Mouse (Mus musculus): ENCODE measurements around the gene Rps23.
"Not testable (repeated sequence)": the region's sequence is repeated elsewhere in the genome, so short reads cannot be mapped to it uniquely, and the experiment has no call there.

The Rps23 gene

GRCm38 (mm10) chr13:90922751-90923612 is at the start of gene Rps23:
Gene Rps23 (plus strand): TSS chr13:90922958.
- peak; percentile 94 for DNase-seq (ENCODE audit: low spot score)

- no peak for DNase-seq (ENCODE audit: low spot score)
These were observed 40.9 kb upstream of the Rps23 start for GRCm38 (mm10) chr13:90881727-90882429.

DNA sequence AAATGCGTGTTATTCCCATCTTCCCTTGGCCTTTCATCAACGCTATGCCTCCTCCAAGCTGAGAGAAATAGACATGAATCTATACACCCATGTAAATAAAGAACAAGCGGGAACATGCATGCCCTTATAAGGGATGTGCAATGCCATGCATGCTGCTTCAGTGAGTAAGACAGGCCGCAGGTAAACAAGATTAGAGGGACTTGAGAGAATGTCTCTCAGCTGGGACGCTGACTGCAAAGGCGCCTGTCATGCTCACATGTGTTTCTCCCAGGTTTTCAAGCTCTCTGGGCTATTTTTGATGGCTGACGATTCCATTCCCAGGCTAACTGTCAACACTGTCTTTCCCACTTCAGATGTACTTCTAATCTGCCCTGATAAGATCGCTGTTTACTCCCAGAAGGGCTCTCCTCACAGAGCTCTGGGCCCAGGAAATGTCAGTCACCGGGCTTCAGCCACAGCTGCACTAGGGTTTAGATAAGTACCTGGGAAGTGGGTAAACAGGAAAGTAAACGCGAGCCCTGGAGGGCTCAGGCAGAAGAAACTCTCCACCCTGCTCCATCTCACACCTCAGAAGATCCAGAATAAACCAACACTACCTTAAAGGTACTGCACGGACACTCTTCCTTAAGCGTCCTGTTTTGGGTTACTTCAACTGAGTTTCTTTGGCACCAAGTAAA is 36.8 kb upstream of the Rps23 start:
- DNase-seq (ENCODE audit: low spot score), result peak; percentile 5

DNA sequence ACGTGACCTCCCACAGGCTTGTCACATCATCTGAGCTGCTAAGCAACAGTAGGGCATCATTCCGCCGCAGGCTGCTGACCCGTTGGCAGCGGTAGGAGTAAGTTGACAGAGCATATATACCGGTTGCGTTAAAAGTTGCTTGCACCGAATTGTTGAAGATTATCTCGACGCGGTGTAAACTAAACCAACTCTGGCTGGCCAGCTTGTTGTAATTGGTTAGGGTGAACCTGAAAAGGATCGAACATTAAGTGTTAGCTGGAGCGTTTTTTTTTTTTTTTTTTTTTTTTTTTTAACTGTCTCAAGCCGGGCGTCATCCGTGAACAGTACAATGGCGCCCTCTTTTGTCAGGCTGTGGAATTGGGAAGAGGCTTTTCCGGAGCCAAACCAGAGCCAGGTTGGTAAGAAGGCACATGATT is 36.2 kb upstream of the Rps23 start:
- DNase-seq (ENCODE audit: low spot score), result peak; percentile 86

DNA sequence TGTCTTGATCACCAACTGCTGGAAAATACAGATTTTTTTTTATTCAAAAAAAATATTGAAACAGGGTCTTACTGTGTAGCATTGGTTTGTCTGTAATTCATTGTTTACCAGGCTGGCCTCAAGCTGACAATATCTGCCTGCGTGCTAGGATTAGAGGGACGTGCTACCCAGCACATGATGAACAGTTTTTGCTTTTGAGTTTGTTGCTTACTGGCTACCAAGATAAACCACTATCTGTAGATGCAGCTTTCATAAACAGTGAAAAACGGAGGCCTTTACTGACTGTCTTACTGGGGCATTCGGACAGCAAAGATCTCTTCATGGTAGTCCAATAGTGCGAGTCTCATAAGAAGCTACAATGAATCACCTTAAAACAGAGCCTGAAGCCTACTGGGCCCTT is 32.6 kb upstream of the Rps23 start:
- no peak for DNase-seq (ENCODE audit: low spot score)

DNA sequence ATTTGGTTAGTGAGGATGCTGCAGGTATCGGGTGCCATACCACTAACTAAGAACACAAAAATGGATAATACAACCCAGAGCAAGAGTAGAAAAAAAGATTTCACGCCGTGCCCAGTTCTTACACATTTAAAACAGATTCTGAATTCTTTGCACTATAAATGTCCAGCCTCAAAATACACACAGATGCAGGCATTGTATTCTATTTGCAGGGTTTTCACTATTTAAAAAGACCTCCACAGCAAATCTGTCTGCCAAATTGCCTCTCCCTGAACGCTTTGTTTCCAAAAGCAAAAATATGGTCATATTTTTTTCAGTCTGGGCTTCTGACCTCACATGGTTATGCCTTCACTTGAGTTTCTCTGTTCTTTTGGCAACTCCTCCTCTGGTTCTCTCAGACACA is 27.9 kb upstream of the Rps23 start:
- DNase-seq (ENCODE audit: low spot score), result no peak

DNA sequence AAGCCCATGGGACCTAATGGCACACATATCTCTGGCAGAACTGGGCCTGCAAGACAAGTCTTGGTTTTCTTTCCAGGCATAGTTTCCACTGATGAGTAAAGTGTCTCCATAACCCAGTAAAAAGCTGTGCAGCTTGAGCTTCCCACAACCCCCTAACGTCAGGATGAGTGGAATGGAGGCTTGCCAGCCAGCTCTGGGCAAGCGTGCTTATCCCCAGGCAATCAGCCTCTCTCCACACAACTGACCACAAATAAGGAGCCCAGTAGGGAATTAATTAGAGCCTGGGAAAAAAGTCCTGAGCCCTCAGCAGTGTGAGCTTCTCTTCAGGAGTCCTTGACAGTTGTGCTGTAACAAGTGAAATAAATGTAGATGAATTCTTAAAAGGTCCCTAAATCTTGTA is 26.7 kb upstream of the Rps23 start:
- peak; percentile 22 for DNase-seq (ENCODE audit: low spot score)

DNA sequence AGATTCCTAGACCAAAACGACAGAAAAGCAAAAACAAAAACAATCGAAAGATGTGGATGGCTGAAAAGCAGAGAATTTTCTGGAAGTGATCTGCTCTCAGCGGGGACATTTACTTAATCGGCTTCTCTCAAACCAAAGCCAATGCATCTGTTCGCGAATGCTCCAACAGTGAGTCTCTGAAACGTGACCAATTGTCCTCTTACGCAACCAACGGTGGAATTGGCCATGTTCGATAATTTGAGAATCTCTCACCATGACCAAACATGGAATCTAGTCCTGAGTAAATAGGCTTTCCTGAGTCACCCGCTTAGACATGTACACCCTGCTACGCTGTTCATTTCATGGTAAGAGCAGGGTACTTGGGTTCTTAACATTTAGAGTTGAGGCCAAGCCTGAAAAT is 25.9 kb upstream of the Rps23 start:
- DNase-seq (ENCODE audit: low spot score), result no peak

GRCm38 (mm10) chr13:90905176-90905575 is 17.6 kb upstream of the Rps23 start, which contains the start of gene Atp6ap1l:
Gene Atp6ap1l (minus strand): TSS chr13:90905355.
- no peak for DNase-seq (ENCODE audit: low spot score)

DNA sequence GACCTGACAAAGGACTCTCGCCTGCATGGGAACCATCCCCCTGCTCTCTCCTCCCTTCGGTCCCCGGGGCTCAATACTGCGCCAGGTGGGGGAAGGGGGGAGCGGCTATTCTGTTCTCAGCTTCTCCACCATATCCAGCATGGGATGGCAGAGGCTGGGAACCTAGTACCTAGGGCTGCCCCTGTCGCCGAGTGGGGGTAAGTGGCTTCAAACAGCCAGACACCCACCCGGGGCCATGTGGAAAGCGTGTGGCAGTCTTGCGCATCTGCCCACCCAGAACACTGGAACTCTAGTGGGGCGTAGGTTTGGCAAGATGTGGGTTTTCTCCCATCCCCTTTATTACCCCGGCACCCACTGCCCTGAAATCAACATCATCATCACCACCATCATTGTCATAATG is 15.4 kb upstream of the Rps23 start:
- DNase-seq (ENCODE audit: low spot score), result no peak

DNA sequence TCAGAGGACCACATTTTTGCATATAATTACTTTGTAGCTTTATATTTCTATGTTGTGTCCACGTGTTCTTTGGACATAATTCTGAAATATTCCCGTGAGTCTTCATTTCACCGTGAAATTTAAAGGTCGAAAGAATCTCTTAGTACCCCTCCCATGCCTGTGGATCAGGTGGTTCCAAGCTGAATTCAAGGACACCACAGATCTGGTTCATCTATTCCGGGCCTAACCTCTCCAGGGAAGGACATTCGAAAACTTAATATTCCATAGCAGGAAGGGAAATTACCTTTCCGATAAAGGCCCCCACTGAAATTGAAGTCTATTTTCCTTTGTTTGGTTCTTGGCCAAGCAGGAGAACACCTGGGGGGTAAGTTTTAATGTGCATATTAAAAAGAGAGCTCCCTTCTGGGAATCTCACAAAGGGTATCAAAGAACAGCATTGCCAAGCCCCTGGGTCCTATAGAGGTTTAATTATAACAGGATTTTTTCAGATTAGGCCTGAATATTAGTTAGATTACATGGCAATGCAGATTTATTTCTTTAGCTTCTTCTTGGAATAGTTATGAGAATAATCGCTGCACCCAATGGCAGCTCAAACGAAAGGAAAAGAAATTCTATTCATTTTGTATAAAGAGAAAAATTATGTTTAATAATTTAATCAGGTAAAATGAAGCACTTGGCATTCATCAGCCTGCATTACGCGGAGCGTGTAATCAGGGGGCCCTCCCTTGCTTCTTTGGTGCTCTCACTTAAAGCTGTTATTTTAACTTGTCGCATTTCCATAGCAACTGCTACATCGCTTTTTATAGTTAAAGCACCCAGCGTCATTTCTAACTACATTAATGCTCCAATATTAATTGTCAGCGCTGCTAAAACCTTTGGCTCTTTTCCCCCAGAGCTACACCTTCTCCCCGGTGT is 9.7 kb upstream of the Rps23 start:
- no peak for DNase-seq (ENCODE audit: low spot score)

GRCm38 (mm10) chr13:90913675-90914192 is 9.0 kb upstream of the Rps23 start:
- DNase-seq (ENCODE audit: low spot score), result no peak

- DNase-seq (ENCODE audit: low spot score), result no peak
These were observed 8.0 kb upstream of the Rps23 start for GRCm38 (mm10) chr13:90914721-90915120.

- not testable (repeated sequence) for DNase-seq (ENCODE audit: low spot score)
These were observed 859 bp downstream of the Rps23 start for GRCm38 (mm10) chr13:90923617-90924016.

GRCm38 (mm10) chr13:90924072-90924471 is 1.3 kb downstream of the Rps23 start:
- no peak for DNase-seq (ENCODE audit: low spot score)

DNA sequence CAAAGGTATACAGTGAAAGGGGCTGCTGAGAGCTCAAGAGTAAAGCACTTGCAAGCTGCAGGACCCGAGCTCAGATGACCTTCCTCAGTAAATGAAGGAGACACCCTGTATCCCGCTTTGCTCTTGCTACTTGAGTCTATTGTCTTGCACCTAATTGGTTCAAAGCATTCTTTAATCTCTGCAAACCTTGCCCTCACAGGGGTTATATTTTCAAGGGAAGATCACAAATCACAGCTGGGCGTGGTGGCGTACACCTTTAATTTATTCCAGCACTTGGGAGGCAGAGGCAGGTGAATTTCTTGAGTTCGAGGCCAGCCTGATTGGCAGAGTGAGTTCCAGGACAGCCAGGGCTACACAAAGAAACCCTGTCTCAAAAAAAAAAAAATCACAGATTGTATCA is 2.4 kb downstream of the Rps23 start:
- DNase-seq (ENCODE audit: low spot score), result no peak

DNA sequence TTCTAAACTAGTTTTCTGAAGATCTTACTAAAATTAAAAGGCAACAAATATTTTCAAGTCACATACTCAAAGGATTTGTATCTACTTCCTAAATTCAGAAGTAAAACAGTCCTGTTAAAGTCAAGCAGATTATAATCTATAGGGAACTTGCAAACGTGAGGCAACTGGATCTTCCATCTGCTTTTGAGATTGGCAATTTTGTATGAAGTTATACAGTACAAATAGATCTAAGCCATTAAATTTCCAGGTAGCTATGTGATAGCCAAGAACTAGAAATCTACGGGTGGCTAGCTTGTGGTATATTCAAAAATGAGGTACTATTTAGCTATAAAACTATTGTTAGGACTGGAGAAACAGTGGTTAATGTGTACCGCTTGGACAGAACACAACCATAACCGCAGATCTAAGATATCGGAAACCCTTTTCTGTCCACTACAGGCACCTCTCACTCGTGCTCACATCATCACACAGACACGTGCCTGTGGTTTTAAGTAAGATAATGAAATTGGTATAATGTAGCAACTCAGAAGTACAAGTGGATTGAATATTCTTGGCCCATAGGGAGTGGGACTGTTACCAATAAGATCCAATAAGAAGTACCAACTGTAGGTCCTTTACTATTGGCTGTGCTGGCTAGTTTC is 3.5 kb downstream of the Rps23 start:
- no peak for DNase-seq (ENCODE audit: low spot score)

- no peak for DNase-seq (ENCODE audit: low spot score)
These were observed 4.3 kb downstream of the Rps23 start for GRCm38 (mm10) chr13:90926938-90927633.

DNA sequence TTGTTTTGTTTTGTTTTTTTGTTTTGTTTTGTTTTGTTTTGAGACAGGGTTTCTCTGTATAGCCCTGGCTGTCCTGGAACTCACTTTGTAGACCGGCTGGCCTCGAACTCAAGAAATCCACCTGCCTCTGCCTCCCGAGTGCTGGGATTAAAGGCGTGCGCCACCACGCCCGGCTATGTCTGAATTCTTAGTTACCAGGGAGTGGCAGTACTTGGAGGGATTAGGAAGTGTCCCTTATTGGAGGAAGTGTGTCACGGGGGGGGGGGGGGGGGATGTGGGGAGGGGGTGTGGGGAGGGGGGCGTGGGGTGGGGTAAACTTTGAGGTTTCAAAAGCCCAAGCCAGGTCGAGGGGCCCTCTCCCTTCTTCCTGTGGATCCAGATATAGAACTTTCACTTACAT is 5.5 kb downstream of the Rps23 start:
- not testable (repeated sequence) for DNase-seq (ENCODE audit: low spot score)

DNA sequence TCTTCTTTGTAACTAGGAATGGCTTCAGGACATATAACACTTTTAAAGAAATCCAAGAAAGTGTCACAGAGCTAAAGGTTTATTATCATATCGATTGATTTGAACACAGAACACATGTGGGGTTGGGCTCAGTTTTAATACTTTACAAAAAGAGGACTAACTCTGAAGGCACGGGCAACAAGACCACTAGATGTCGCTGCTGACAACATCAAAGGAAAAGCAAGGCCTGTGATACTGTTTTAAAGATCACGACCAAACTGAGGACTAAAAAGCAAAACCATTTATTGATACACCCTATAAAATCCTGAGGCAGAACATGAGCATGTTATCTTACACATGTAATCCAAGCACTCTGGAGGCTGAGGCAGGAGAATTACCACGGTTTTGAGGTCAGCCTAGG is 7.1 kb downstream of the Rps23 start:
- peak; percentile 81 for DNase-seq (ENCODE audit: low spot score)
